Mouse (Mus musculus) urinary bladder, postnatal 14 days (tissue): ENCODE data around the gene Acvrl1.

Experiments
- DNase-seq: peaks from one replicate; pipeline ENCODE4 v3.0.0; 2021; ENCODE audit warnings: low spot score

Gene Acvrl1

GRCm38 (mm10) chr15:101128181-101129089 is at the start of gene Acvrl1:
Acvrl1 (plus strand) TSS chr15:101128522.
- peak; percentile 62 for DNase-seq

GRCm38 (mm10) chr15:101078731-101079156 is 49.6 kb upstream of the Acvrl1 start:
- peak; percentile 84 for DNase-seq

GRCm38 (mm10) chr15:101080031-101080520 is 48.2 kb upstream of the Acvrl1 start:
- DNase-seq, result no peak

- no peak for DNase-seq
Measured at GRCm38 (mm10) chr15:101081035-101081548, 47.2 kb upstream of the Acvrl1 start.

GRCm38 (mm10) chr15:101082236-101082635 is 46.1 kb upstream of the Acvrl1 start:
- DNase-seq, result no peak

- DNase-seq, result no peak
Measured at GRCm38 (mm10) chr15:101084499-101084898, 43.8 kb upstream of the Acvrl1 start.

GRCm38 (mm10) chr15:101086451-101086850 is 41.9 kb upstream of the Acvrl1 start:
- no peak for DNase-seq

- DNase-seq, result no peak
Measured at GRCm38 (mm10) chr15:101086956-101087355, 41.4 kb upstream of the Acvrl1 start.

GRCm38 (mm10) chr15:101088291-101088690 is 40.0 kb upstream of the Acvrl1 start:
- no peak for DNase-seq

- no peak for DNase-seq
Measured at GRCm38 (mm10) chr15:101091551-101091950, 36.8 kb upstream of the Acvrl1 start.

GRCm38 (mm10) chr15:101092121-101092828 is 36.0 kb upstream of the Acvrl1 start:
- no peak for DNase-seq

GRCm38 (mm10) chr15:101092829-101093648 is 35.3 kb upstream of the Acvrl1 start:
- peak; percentile 52 for DNase-seq

- DNase-seq, result no peak
Measured at GRCm38 (mm10) chr15:101093988-101094387, 34.3 kb upstream of the Acvrl1 start.

GRCm38 (mm10) chr15:101094979-101095378 is 33.3 kb upstream of the Acvrl1 start:
- DNase-seq, result no peak

GRCm38 (mm10) chr15:101095392-101095791 is 32.9 kb upstream of the Acvrl1 start:
- no peak for DNase-seq

GRCm38 (mm10) chr15:101097985-101098651 is 30.2 kb upstream of the Acvrl1 start:
- no peak for DNase-seq

GRCm38 (mm10) chr15:101100996-101101395 is 27.3 kb upstream of the Acvrl1 start:
- no peak for DNase-seq

- no peak for DNase-seq
Measured at GRCm38 (mm10) chr15:101103605-101104304, 24.6 kb upstream of the Acvrl1 start.

- peak; percentile 87 for DNase-seq
Measured at GRCm38 (mm10) chr15:101105496-101105994, 22.8 kb upstream of the Acvrl1 start.

GRCm38 (mm10) chr15:101106011-101106410 is 22.3 kb upstream of the Acvrl1 start:
- no peak for DNase-seq
